Mouse (Mus musculus): Measurements from ENCODE around the gene Brpf3.

- TF ChIP-seq CTCF (IDR thresholded peaks at IDR 0.05; ENCODE audit: borderline replicate concordance, extremely low read depth, insufficient read depth, insufficient read length), result no peak
- no peak for TF ChIP-seq POLR2A (IDR thresholded peaks at IDR 0.05; ENCODE audit: borderline replicate concordance, extremely low read depth, insufficient read depth, insufficient read length, poor library complexity, severe bottlenecking)
Measured at GRCm38 (mm10) chr17:28871831-28872230, 70.9 kb downstream of the Brpf3 start.

Data from brain, embryonic 14.5 days (tissue).